14 mouse cellular contexts compared by ENCODE assay signal in the genomic region with DNA sequence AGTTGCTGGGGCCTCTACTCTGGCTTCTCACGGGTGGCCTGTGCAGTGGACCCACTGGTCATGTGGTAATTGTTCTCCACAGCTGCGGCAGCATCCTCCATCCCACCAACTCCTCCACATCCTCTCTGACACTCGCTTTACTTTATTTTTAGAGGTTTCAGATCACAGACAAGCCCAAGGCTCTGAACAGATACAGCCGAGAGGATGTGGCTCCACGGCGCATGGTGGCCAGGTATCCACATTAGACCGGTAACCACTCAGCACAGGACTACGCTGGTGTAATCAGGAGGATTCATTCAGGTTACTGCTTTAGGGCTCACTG. TPM values are rescaled to one million over a fixed set of nuclear protein-coding genes. Genes with fewer than 3 reads are reported as not detected.
DNase-seq lines count a peak whose midpoint lies in the region; ATAC-seq and TF ChIP-seq lines count a peak whose summit lies in the region.
"Had no signal": no experiment of that assay in that cellular context is flagged by ENCODE, and none has a peak within 500 bp of the region (broad histone marks: within the 10 kb centered on the region; RNA-seq: fewer than 3 reads in every experiment).

No protein-coding gene starts in this region.

- peaks cover 5% of the 10 kb centered on the region for H3K79me2 ChIP-seq in heart, adult 2 months (replicated peaks; ENCODE audit: control insufficient read depth, insufficient read depth, low read length)

- H3K4me1 ChIP-seq in heart, embryonic 13.5 days, result peaks cover 71% of the 10 kb centered on the region
- peaks cover 32% of the 10 kb centered on the region for H3K4me1 ChIP-seq in heart, adult 2 months (ENCODE audit: control insufficient read depth, insufficient read depth, low read length)
- peaks cover 9% of the 10 kb centered on the region; the same call in 1 of the 2 replicates for H3K4me1 ChIP-seq in midbrain, postnatal 0 days (ENCODE audit: insufficient read depth, low read length)
- peaks cover 18% of the 10 kb centered on the region for H3K4me1 ChIP-seq in midbrain, embryonic 13.5 days (replicated peaks)
- H3K4me1 ChIP-seq in liver, postnatal 0 days (ENCODE audit: insufficient read depth), result peaks cover 69% of the 10 kb centered on the region
- H3K4me1 ChIP-seq in forebrain, postnatal 0 days (ENCODE audit: insufficient read depth), result 0 out of 2 replicates have a peak, but pooled peaks cover 4% of the 10 kb centered on the region

- TF ChIP-seq POLR2A in heart, adult 2 months (IDR thresholded peaks at IDR 0.05; ENCODE audit: insufficient read depth, low read depth, low read length), result no peak

- no peak overlapping the region for H3K4me3 ChIP-seq in heart, embryonic 13.5 days
- H3K4me3 ChIP-seq in heart, adult 2 months, result no peak overlapping the region
- no peak overlapping the region for H3K4me3 ChIP-seq in midbrain, postnatal 0 days (ENCODE audit: low read depth, low read length)
- H3K4me3 ChIP-seq in midbrain, embryonic 13.5 days (replicated peaks), result no peak overlapping the region
- H3K4me3 ChIP-seq in liver, postnatal 0 days (ENCODE audit: low read depth, low read length), result no peak overlapping the region
- H3K4me3 ChIP-seq in forebrain, postnatal 0 days (ENCODE audit: low read depth, low read length), result no peak overlapping the region
- H3K4me3 ChIP-seq: hindbrain, embryonic 10.5 days; limb, embryonic 13.5 days; midbrain, embryonic 10.5 days had no signal

- ATAC-seq in heart, embryonic 13.5 days (ENCODE audit: extremely low read depth, insufficient number of reproducible peaks, low FRiP score, low TSS enrichment), result no peak
- no peak for ATAC-seq in midbrain, postnatal 0 days (ENCODE audit: low FRiP score)
- no peak for ATAC-seq in midbrain, embryonic 13.5 days
- ATAC-seq in liver, postnatal 0 days, result no peak
- no peak for ATAC-seq in forebrain, postnatal 0 days
- ATAC-seq: forebrain, embryonic 16.5 days had no signal

- H3K36me3 ChIP-seq in heart, embryonic 13.5 days, result 0 out of 2 replicates have a peak, but pooled peaks cover 4% of the 10 kb centered on the region
- H3K36me3 ChIP-seq in heart, adult 2 months (ENCODE audit: control insufficient read depth, insufficient read depth, low read length), result peaks cover 4% of the 10 kb centered on the region
- no peaks in the 10 kb centered on the region for H3K36me3 ChIP-seq in midbrain, postnatal 0 days (ENCODE audit: insufficient read depth, low read length)
- H3K36me3 ChIP-seq in midbrain, embryonic 13.5 days, result no peaks in the 10 kb centered on the region
- H3K36me3 ChIP-seq in liver, postnatal 0 days (replicated peaks; ENCODE audit: insufficient read depth, low read length), result no peaks in the 10 kb centered on the region
- no peaks in the 10 kb centered on the region for H3K36me3 ChIP-seq in forebrain, postnatal 0 days (ENCODE audit: insufficient read depth)
- H3K36me3 ChIP-seq: hindbrain, embryonic 10.5 days; limb, embryonic 13.5 days; midbrain, embryonic 10.5 days had no signal

- no peaks in the 10 kb centered on the region for H3K27me3 ChIP-seq in heart, embryonic 13.5 days (replicated peaks)
- no peaks in the 10 kb centered on the region for H3K27me3 ChIP-seq in heart, adult 2 months (ENCODE audit: control insufficient read depth, insufficient read depth, low read length)
- H3K27me3 ChIP-seq in midbrain, postnatal 0 days (ENCODE audit: insufficient read depth, low read length), result no peaks in the 10 kb centered on the region
- no peaks in the 10 kb centered on the region for H3K27me3 ChIP-seq in midbrain, embryonic 13.5 days
- H3K27me3 ChIP-seq in liver, postnatal 0 days (ENCODE audit: insufficient read depth, low read length), result no peaks in the 10 kb centered on the region
- H3K27me3 ChIP-seq in forebrain, postnatal 0 days (ENCODE audit: insufficient read depth, low read length), result no peaks in the 10 kb centered on the region
- H3K27me3 ChIP-seq: CH12.LX; limb, embryonic 13.5 days had no signal

- H3K4me2 ChIP-seq in heart, embryonic 13.5 days, result no peak overlapping the region; the same call in 1 of the 2 replicates
- H3K4me2 ChIP-seq in midbrain, postnatal 0 days (ENCODE audit: low read depth, low read length, poor library complexity, severe bottlenecking), result no peak overlapping the region
- no peak overlapping the region for H3K4me2 ChIP-seq in midbrain, embryonic 13.5 days (replicated peaks)
- 0 out of 2 replicates have a peak overlapping the region, but pooled peaks have one; percentile 29 for H3K4me2 ChIP-seq in liver, postnatal 0 days (ENCODE audit: low read depth, low read length)
- H3K4me2 ChIP-seq in forebrain, postnatal 0 days (ENCODE audit: low read depth), result no peak overlapping the region
- H3K4me2 ChIP-seq: limb, embryonic 13.5 days had no signal

- no peak for DNase-seq in heart, adult 2 months
- DNase-seq in midbrain, postnatal 0 days (ENCODE audit: low spot score), result no peak
- no peak for DNase-seq in liver, postnatal 0 days
- DNase-seq in ovary, postnatal 36 days (ENCODE audit: low spot score), result no peak
- DNase-seq in lung, postnatal 14 days, result no peak
- DNase-seq in forebrain, postnatal 0 days, result no peak
- DNase-seq: layer of hippocampus, adult 9-11 months had no signal

- H3K27ac ChIP-seq in heart, embryonic 13.5 days (replicated peaks), result peak overlapping the region; percentile 94
- no peak overlapping the region for H3K27ac ChIP-seq in heart, adult 2 months
- peak overlapping the region; percentile 3; the same call in 1 of the 2 replicates for H3K27ac ChIP-seq in midbrain, postnatal 0 days (ENCODE audit: low read depth, low read length)
- H3K27ac ChIP-seq in midbrain, embryonic 13.5 days, result no peak overlapping the region
- peak overlapping the region; percentile 95 for H3K27ac ChIP-seq in liver, postnatal 0 days (ENCODE audit: low read depth)
- no peak overlapping the region for H3K27ac ChIP-seq in forebrain, postnatal 0 days (ENCODE audit: low read depth, low read length)
- H3K27ac ChIP-seq: limb, embryonic 13.5 days; midbrain, embryonic 10.5 days had no signal

- 62% methylated on average over 8 of the region's 8 CpGs for WGBS in heart, embryonic 13.5 days
- 51% methylated on average over 8 of the region's 8 CpGs for WGBS in heart, adult 2 months
- 85% methylated on average over 8 of the region's 8 CpGs for WGBS in midbrain, postnatal 0 days
- WGBS in midbrain, embryonic 13.5 days, result 90% methylated on average over 8 of the region's 8 CpGs
- WGBS in liver, postnatal 0 days (ENCODE audit: insufficient replicate concordance), result 60% methylated on average over 8 of the region's 8 CpGs
- 86% methylated on average over 8 of the region's 8 CpGs for WGBS in forebrain, postnatal 0 days

- no peaks in the 10 kb centered on the region for H3K9me3 ChIP-seq in heart, embryonic 13.5 days
- no peaks in the 10 kb centered on the region for H3K9me3 ChIP-seq in midbrain, postnatal 0 days (ENCODE audit: low read length)
- no peaks in the 10 kb centered on the region for H3K9me3 ChIP-seq in midbrain, embryonic 13.5 days
- H3K9me3 ChIP-seq in liver, postnatal 0 days (ENCODE audit: low read length), result no peaks in the 10 kb centered on the region
- H3K9me3 ChIP-seq in forebrain, postnatal 0 days (ENCODE audit: low read length), result no peaks in the 10 kb centered on the region
- H3K9me3 ChIP-seq: hindbrain, embryonic 10.5 days; limb, embryonic 13.5 days; midbrain, embryonic 10.5 days had no signal

- intact Hi-C loops in heart, adult 2 months (cut with DNase I), result no loop called here

- no peak for TF ChIP-seq CTCF in heart, adult 2 months (IDR thresholded peaks at IDR 0.05)
- no peak for TF ChIP-seq CTCF in midbrain, postnatal 0 days (IDR thresholded peaks at IDR 0.05)
- TF ChIP-seq CTCF in liver, postnatal 0 days (IDR thresholded peaks at IDR 0.05; ENCODE audit: low read depth), result no peak
- TF ChIP-seq CTCF in forebrain, postnatal 0 days (IDR thresholded peaks at IDR 0.05; ENCODE audit: low read depth), result no peak

- TF ChIP-seq EP300 in heart, adult 2 months (IDR thresholded peaks at IDR 0.05; ENCODE audit: insufficient read depth, low read depth, low read length), result no peak
- TF ChIP-seq EP300 in liver, postnatal 0 days (IDR thresholded peaks at IDR 0.05; ENCODE audit: low read depth), result no peak

- peak overlapping the region; percentile 24 for H3K9ac ChIP-seq in heart, embryonic 13.5 days
- H3K9ac ChIP-seq in heart, adult 2 months (ENCODE audit: low read depth, low read length), result no peak overlapping the region
- no peak overlapping the region for H3K9ac ChIP-seq in midbrain, postnatal 0 days (replicated peaks; ENCODE audit: low read length, poor library complexity, severe bottlenecking)
- no peak overlapping the region for H3K9ac ChIP-seq in midbrain, embryonic 13.5 days (replicated peaks)
- peak overlapping the region; percentile 45 for H3K9ac ChIP-seq in liver, postnatal 0 days (replicated peaks)
- no peak overlapping the region for H3K9ac ChIP-seq in forebrain, postnatal 0 days

RNA-seq across cellular contexts. Expression of gene Pitpnm2, which starts 16.5 kb away (rescaled TPM):
- 5.1 and 6.6 TPM in 2 replicates for polyA plus RNA-seq in heart, embryonic 13.5 days (2015; fragmentation: Nextera tagmentation; extraction: Ambion mirVana)
- 10 to 100 TPM; 40.1 TPM for total RNA-seq in heart, adult 2 months (2021)
- polyA plus RNA-seq in heart, adult 2 months (2012; rRNA removed), result 34.9 and 37.7 TPM in 2 replicates
- total RNA-seq in midbrain, postnatal 0 days (2014; rRNA removed), result 48.1 and 66.2 TPM in 2 replicates
- polyA plus RNA-seq in midbrain, postnatal 0 days (2015; fragmentation: Nextera tagmentation; extraction: Ambion mirVana), result 8.6 and 10.1 TPM in 2 replicates
- polyA plus RNA-seq in midbrain, embryonic 13.5 days (2015; fragmentation: Nextera tagmentation; extraction: Ambion mirVana), result 6.6 and 7.7 TPM in 2 replicates
- polyA plus RNA-seq in liver, postnatal 0 days (2015; fragmentation: Nextera tagmentation; extraction: Ambion mirVana), result 2.1 and 2.4 TPM in 2 replicates
- 33.8 and 38.4 TPM in 2 replicates for total RNA-seq in forebrain, postnatal 0 days (2014; rRNA removed)
- polyA plus RNA-seq in forebrain, postnatal 0 days (2015; fragmentation: Nextera tagmentation; extraction: Ambion mirVana), result 9.2 and 10.1 TPM in 2 replicates

Comparison
In these comparisons a context has a peak if more than half of its experiments do, and no peak if none do; other contexts are left out.
1. H3K27ac ChIP-seq: peak in heart, embryonic 13.5 days (single experiment), midbrain, postnatal 0 days (single experiment) and liver, postnatal 0 days (single experiment); none in heart, adult 2 months (single experiment), midbrain, embryonic 13.5 days (single experiment) and forebrain, postnatal 0 days (single experiment).
2. H3K9ac ChIP-seq: peak in heart, embryonic 13.5 days (single experiment) and liver, postnatal 0 days (single experiment); none in heart, adult 2 months (single experiment), midbrain, postnatal 0 days (single experiment), midbrain, embryonic 13.5 days (single experiment) and forebrain, postnatal 0 days (single experiment).